Mouse (Mus musculus): ENCODE measurements around the gene 6820408C15Rik. TPM values are rescaled to one million over a fixed set of nuclear protein-coding genes. Genes with fewer than 3 reads are reported as not detected.

6820408C15Rik gene
- total and polyA plus RNA-seq, 3 experiments, result 0.07 to 0.35 (median 0.32) TPM

GRCm38 (mm10) chr2:152470973-152471372 is 55.6 kb downstream of the 6820408C15Rik start:
- peak; percentile 23 for DNase-seq

GRCm38 (mm10) chr2:152472434-152472833 is 57.0 kb downstream of the 6820408C15Rik start:
- DNase-seq, result no peak

GRCm38 (mm10) chr2:152476763-152477162 is 61.4 kb downstream of the 6820408C15Rik start, which contains the start of gene Defb20:
TSS of gene Defb20 (plus strand) at chr2:152477063.
- no peak for DNase-seq

GRCm38 (mm10) chr2:152480881-152481280 is 65.5 kb downstream of the 6820408C15Rik start:
- no peak for DNase-seq

GRCm38 (mm10) chr2:152481726-152482125 is 66.3 kb downstream of the 6820408C15Rik start:
- DNase-seq, result no peak

- no peak for DNase-seq
Measured at GRCm38 (mm10) chr2:152487024-152487423, 71.6 kb downstream of the 6820408C15Rik start.

GRCm38 (mm10) chr2:152490038-152490437 is 74.7 kb downstream of the 6820408C15Rik start, which contains the start of gene Defb22:
TSS of gene Defb22 (minus strand) at chr2:152490138.
- no peak for DNase-seq

GRCm38 (mm10) chr2:152493151-152493550 is 77.8 kb downstream of the 6820408C15Rik start:
- no peak for DNase-seq

Other genes with a start within 250 kb of the 6820408C15Rik start
- 10 to 100 TPM; 91.7 to 93.7 TPM for gene Csnk2a1, start 188.7 kb upstream of the 6820408C15Rik start, total RNA-seq (2021)
- 8.4 and 10.6 TPM in 2 replicates for gene Csnk2a1, start 188.7 kb upstream of the 6820408C15Rik start, polyA plus RNA-seq (2012; rRNA removed)
- gene Tbc1d20, start 121.8 kb upstream of the 6820408C15Rik start, total RNA-seq (2021), result 100 to 1,000 TPM; 121 to 162 TPM
- 63.3 and 69.8 TPM in 2 replicates for gene Tbc1d20, start 121.8 kb upstream of the 6820408C15Rik start, polyA plus RNA-seq (2012; rRNA removed)
- 100 to 1,000 TPM; 103 to 107 TPM for gene Rbck1, start 82.9 kb upstream of the 6820408C15Rik start, total RNA-seq (2021)
- gene Rbck1, start 82.9 kb upstream of the 6820408C15Rik start, polyA plus RNA-seq (2012; rRNA removed), result 328 and 381 TPM in 2 replicates
- gene Trib3, start 71.6 kb upstream of the 6820408C15Rik start, total RNA-seq (2021), result 10 to 100 TPM in 1 of 2 experiments, 1 to 10 TPM in 1; 2.8 to 23.9 TPM
- gene Trib3, start 71.6 kb upstream of the 6820408C15Rik start, polyA plus RNA-seq (2012; rRNA removed), result 5.8 and 6.9 TPM in 2 replicates
- 1 to 10 TPM; 3.9 to 5.0 TPM for gene Nrsn2, start 38.9 kb upstream of the 6820408C15Rik start, total RNA-seq (2021)
- gene Nrsn2, start 38.9 kb upstream of the 6820408C15Rik start, polyA plus RNA-seq (2012; rRNA removed), result 7.4 and 8.4 TPM in 2 replicates
- gene Sox12, start 17.5 kb upstream of the 6820408C15Rik start, total RNA-seq (2021), result 10 to 100 TPM in 1 of 2 experiments, 1 to 10 TPM in 1; 6.2 to 11.0 TPM
- 13.7 and 15.9 TPM in 2 replicates for gene Sox12, start 17.5 kb upstream of the 6820408C15Rik start, polyA plus RNA-seq (2012; rRNA removed)
- gene Zcchc3, start 560 bp upstream of the 6820408C15Rik start, total RNA-seq (2021), result 1 to 10 TPM; 5.4 to 7.8 TPM
- 3.3 and 3.7 TPM in 2 replicates for gene Zcchc3, start 560 bp upstream of the 6820408C15Rik start, polyA plus RNA-seq (2012; rRNA removed)
- not detected for gene Defb23, start 49.0 kb downstream of the 6820408C15Rik start, total RNA-seq (2021)
- not detected in 2 replicates for gene Defb23, start 49.0 kb downstream of the 6820408C15Rik start, polyA plus RNA-seq (2012; rRNA removed)
- not detected for gene Defb20, start 61.5 kb downstream of the 6820408C15Rik start, total RNA-seq (2021)
- gene Defb20, start 61.5 kb downstream of the 6820408C15Rik start, polyA plus RNA-seq (2012; rRNA removed), result not detected in 2 replicates
- not detected for gene Defb22, start 74.6 kb downstream of the 6820408C15Rik start, total RNA-seq (2021)
- not detected in 2 replicates for gene Defb22, start 74.6 kb downstream of the 6820408C15Rik start, polyA plus RNA-seq (2012; rRNA removed)
- gene Defb26, start 96.1 kb downstream of the 6820408C15Rik start, total RNA-seq (2021), result not detected
- not detected in 2 replicates for gene Defb26, start 96.1 kb downstream of the 6820408C15Rik start, polyA plus RNA-seq (2012; rRNA removed)
- not detected for gene Defb28, start 102.7 kb downstream of the 6820408C15Rik start, total RNA-seq (2021)
- gene Defb28, start 102.7 kb downstream of the 6820408C15Rik start, polyA plus RNA-seq (2012; rRNA removed), result not detected in 2 replicates
- gene Defb29, start 124.5 kb downstream of the 6820408C15Rik start, total RNA-seq (2021), result not detected
- gene Defb29, start 124.5 kb downstream of the 6820408C15Rik start, polyA plus RNA-seq (2012; rRNA removed), result not detected in 2 replicates
- not detected for gene Gm17416, start 153.8 kb downstream of the 6820408C15Rik start, total RNA-seq (2021)
- not detected in 2 replicates for gene Gm17416, start 153.8 kb downstream of the 6820408C15Rik start, polyA plus RNA-seq (2012; rRNA removed)
- gene Defb21, start 157.2 kb downstream of the 6820408C15Rik start, total RNA-seq (2021), result not detected
- not detected in 2 replicates for gene Defb21, start 157.2 kb downstream of the 6820408C15Rik start, polyA plus RNA-seq (2012; rRNA removed)
- under 1 TPM in 1 of 2 experiments, not detected in 1; 0.90 TPM for gene Defb19, start 164.7 kb downstream of the 6820408C15Rik start, total RNA-seq (2021)
- gene Defb19, start 164.7 kb downstream of the 6820408C15Rik start, polyA plus RNA-seq (2012; rRNA removed), result not detected in 2 replicates
- gene Defb45, start 183.8 kb downstream of the 6820408C15Rik start, total RNA-seq (2021), result not detected
- gene Defb45, start 183.8 kb downstream of the 6820408C15Rik start, polyA plus RNA-seq (2012; rRNA removed), result not detected in 2 replicates
- under 1 TPM in 1 of 2 experiments, not detected in 1; 0.73 TPM for gene Defb36, start 188.7 kb downstream of the 6820408C15Rik start, total RNA-seq (2021)
- gene Defb36, start 188.7 kb downstream of the 6820408C15Rik start, polyA plus RNA-seq (2012; rRNA removed), result 0.86 and 0.95 TPM in 2 replicates
- gene Defb25, start 207.5 kb downstream of the 6820408C15Rik start, total RNA-seq (2021), result not detected
- gene Defb25, start 207.5 kb downstream of the 6820408C15Rik start, polyA plus RNA-seq (2012; rRNA removed), result 1.0 TPM in 1 of 2 replicates, not detected in the other
- 10 to 100 TPM; 11.3 to 18.1 TPM for gene Rem1, start 211.4 kb downstream of the 6820408C15Rik start, total RNA-seq (2021)
- gene Rem1, start 211.4 kb downstream of the 6820408C15Rik start, polyA plus RNA-seq (2012; rRNA removed), result 11.9 and 21.0 TPM in 2 replicates

Measured in adrenal gland, adult 2 months (tissue).